Mouse (Mus musculus) embryonic facial prominence, embryonic 13.5 days (tissue): Measurements from ENCODE around the gene Tut7. TPM values are rescaled to one million over a fixed set of nuclear protein-coding genes. Genes with fewer than 3 reads are reported as not detected.
A peak's percentile ranks its signal among the peaks of the same experiment; 100 is the strongest.
"Not testable (repeated sequence)": the region's sequence is repeated elsewhere in the genome, so short reads cannot be mapped to it uniquely, and the experiment has no call there.

ENCODE experiments used
- ATAC-seq: fragments of 200-750 bp; cut with Nextera tagmentation; 2 replicates; pipeline ENCODE4 v1.8.0; 2017; ENCODE audit warnings: low read depth; ENCODE audit not compliant: insufficient number of reproducible peaks, insufficient read depth, low FRiP score, low TSS enrichment
- H3K27ac ChIP-seq: fragments of 300-500 bp; sonication (generic); 2 replicates; pipeline ENCODE4 v1.5.1; 2015; ENCODE audit warnings: moderate library complexity, mild to moderate bottlenecking, inconsistent platforms
- H3K27me3 ChIP-seq: fragments of 300-500 bp; sonication (generic); 2 replicates; pipeline ENCODE4 v1.6.1; 2015; ENCODE audit warnings: mild to moderate bottlenecking, inconsistent platforms
- H3K36me3 ChIP-seq: fragments of 300-500 bp; sonication (generic); 2 replicates; pipeline ENCODE4 v1.6.1; 2015; ENCODE audit warnings: mild to moderate bottlenecking, inconsistent platforms
- H3K4me1 ChIP-seq: fragments of 300-500 bp; sonication (generic); 2 replicates; pipeline ENCODE4 v1.6.1; 2015; ENCODE audit warnings: inconsistent platforms
- H3K4me2 ChIP-seq: fragments of 300-500 bp; sonication (generic); 2 replicates; pipeline ENCODE4 v1.6.1; 2015; ENCODE audit warnings: moderate library complexity, mild to moderate bottlenecking, inconsistent platforms
- H3K4me3 ChIP-seq: fragments of 300-500 bp; sonication (generic); 2 replicates; pipeline ENCODE4 v1.5.1; 2015; ENCODE audit warnings: mild to moderate bottlenecking, inconsistent platforms
- H3K9ac ChIP-seq: fragments of 300-500 bp; sonication (generic); 2 replicates; pipeline ENCODE4 v1.6.1; 2015; ENCODE audit warnings: mild to moderate bottlenecking, inconsistent platforms
- H3K9me3 ChIP-seq: fragments of 300-500 bp; sonication (generic); 2 replicates; pipeline ENCODE4 v1.6.1; 2016; ENCODE audit warnings: inconsistent platforms
- WGBS: fragments of 180-500 bp; shearing (Covaris S2); methylation state at CpG from one replicate; pipeline ENCODE4 v1.1.7; 2015; ENCODE audit warnings: mixed read lengths; 5-methylcytosine and 5-hydroxymethylcytosine counted together
- polyA plus RNA-seq: library from polyadenylated mRNA; unstranded; fragments of >200 nt; fragmentation: Nextera tagmentation; extraction: Ambion mirVana; gene quantifications from 2 replicates; pipeline ENCODE4 v1.2.1, GENCODE M21; 2015

Gene Tut7
- polyA plus RNA-seq, 1 experiment from 2014 or later, result 54.2 TPM

GRCm38 (mm10) chr13:59779744-59780264 lies 43.1 kb downstream of the Tut7 start:
- H3K27ac ChIP-seq, H3K9ac ChIP-seq, H3K4me2 ChIP-seq, H3K4me3 ChIP-seq, H3K4me1 ChIP-seq, ATAC-seq, H3K27me3 ChIP-seq, H3K9me3 ChIP-seq: not testable (repeated sequence)
- peaks cover 94% of the 10 kb centered on the region for H3K36me3 ChIP-seq
- 97% methylated on average over 1 of the region's 1 CpGs for WGBS

- Histone ChIP-seq H3K36me3 (peaks cover 91% of the 10 kb centered on the region), H3K9ac (no peak overlapping the region), H3K4me2 (no peak overlapping the region), H3K4me1 (no peaks in the 10 kb centered on the region), H3K27ac (no peak overlapping the region), H3K27me3 (no peaks in the 10 kb centered on the region), H3K9me3 (no peaks in the 10 kb centered on the region), H3K4me3 (no peak overlapping the region)
- no peak for ATAC-seq
- WGBS, result 87% methylated on average over 4 of the region's 4 CpGs
Observed at GRCm38 (mm10) chr13:59779213-59779612, 43.7 kb downstream of the Tut7 start.

DNA sequence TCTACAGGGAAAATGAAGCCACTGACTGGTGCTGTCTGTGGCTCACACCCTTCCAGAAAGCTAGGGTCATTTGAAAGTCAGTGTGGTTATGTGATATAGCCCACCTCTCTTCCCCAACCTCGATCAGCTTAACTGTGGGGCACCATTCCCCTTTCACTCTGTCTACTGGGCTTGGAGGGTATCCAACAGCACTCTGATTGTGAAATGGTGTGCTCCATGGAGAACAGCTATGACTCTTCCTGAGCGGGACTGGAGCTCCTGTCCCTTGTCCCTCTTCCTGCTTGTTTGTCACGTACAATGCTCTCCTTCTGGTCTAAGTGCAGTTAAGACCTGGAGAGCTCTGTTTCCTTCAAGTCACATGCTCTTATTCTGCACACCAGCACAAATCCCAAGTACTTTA lies 47.8 kb downstream of the Tut7 start:
- 86% methylated on average over 3 of the region's 3 CpGs for WGBS

GRCm38 (mm10) chr13:59771257-59771656 lies 51.7 kb downstream of the Tut7 start:
- Histone ChIP-seq H3K4me1 (peaks cover 39% of the 10 kb centered on the region), H3K36me3 (peaks cover 42% of the 10 kb centered on the region), H3K27me3 (no peaks in the 10 kb centered on the region), H3K27ac (peak overlapping the region; percentile 97), H3K9me3 (no peaks in the 10 kb centered on the region), H3K4me3 (no peak overlapping the region), H3K4me2 (0 out of 2 replicates have a peak overlapping the region, but pooled peaks have one; percentile 69), H3K9ac (no peak overlapping the region)
- WGBS, result 62% methylated on average over 9 of the region's 9 CpGs
- no peak for ATAC-seq

More for the DNA sequence above, 47.8 kb downstream of the Tut7 start:
- H3K4me1 ChIP-seq, result peaks cover 13% of the 10 kb centered on the region; the same call in 1 of the 2 replicates
- H3K4me3 ChIP-seq, result no peak overlapping the region
- peaks cover 73% of the 10 kb centered on the region for H3K36me3 ChIP-seq
- ATAC-seq, result no peak
- H3K9ac ChIP-seq, result no peak overlapping the region
- no peak overlapping the region for H3K27ac ChIP-seq
- no peaks in the 10 kb centered on the region for H3K9me3 ChIP-seq
- H3K4me2 ChIP-seq, result no peak overlapping the region
- no peaks in the 10 kb centered on the region for H3K27me3 ChIP-seq

- Histone ChIP-seq H3K9me3 (no peaks in the 10 kb centered on the region), H3K27ac (peak overlapping the region; percentile 97), H3K4me1 (peaks cover 42% of the 10 kb centered on the region), H3K27me3 (no peaks in the 10 kb centered on the region), H3K4me2 (peak overlapping the region; percentile 69), H3K4me3 (peak overlapping the region; percentile 72), H3K36me3 (peaks cover 38% of the 10 kb centered on the region), H3K9ac (peak overlapping the region; percentile 87; the same call in 1 of the 2 replicates)
- 69% methylated on average over 9 of the region's 9 CpGs for WGBS
- ATAC-seq, result no peak
Observed at GRCm38 (mm10) chr13:59770847-59771246, 52.1 kb downstream of the Tut7 start.

DNA sequence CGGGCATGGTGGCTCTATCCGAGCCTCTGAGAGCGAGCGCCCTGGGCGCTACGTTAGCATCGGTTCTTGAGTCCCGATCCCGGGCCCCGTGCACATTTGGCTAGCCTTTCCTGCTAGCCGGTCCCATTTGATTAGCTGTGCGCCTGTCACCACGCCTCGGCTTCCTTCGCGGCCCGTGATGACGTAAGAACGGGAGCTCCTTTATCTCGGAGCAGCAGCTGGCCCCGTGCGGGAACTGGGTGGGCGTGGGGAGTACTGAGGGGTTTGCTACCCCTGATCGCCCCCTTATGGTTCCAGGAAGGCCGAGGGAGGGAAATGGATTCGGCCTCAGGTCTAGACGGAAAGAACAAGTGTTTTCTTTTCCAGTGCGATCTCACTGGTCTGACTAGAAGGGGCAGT lies 52.8 kb downstream of the Tut7 start:
- Histone ChIP-seq H3K9ac (peak overlapping the region; percentile 87), H3K9me3 (no peaks in the 10 kb centered on the region), H3K4me3 (peak overlapping the region; percentile 72), H3K27ac (peak overlapping the region; percentile 97), H3K36me3 (peaks cover 35% of the 10 kb centered on the region), H3K4me1 (peaks cover 42% of the 10 kb centered on the region), H3K27me3 (no peaks in the 10 kb centered on the region), H3K4me2 (peak overlapping the region; percentile 69)
- 0% methylated on average over 28 of the region's 28 CpGs for WGBS
- ATAC-seq, result peak; percentile 83

- H3K4me3 ChIP-seq, result peak within 1 kb of the TSS; percentile 72
- no peaks in the 10 kb centered on the region for H3K27me3 ChIP-seq
- ATAC-seq, result peak; percentile 99
- H3K27ac ChIP-seq, result peak within 1 kb of the TSS; percentile 97
- H3K36me3 ChIP-seq, result peaks cover 29% of the 10 kb centered on the region
- peaks cover 42% of the 10 kb centered on the region for H3K4me1 ChIP-seq
- peak within 1 kb of the TSS; percentile 69 for H3K4me2 ChIP-seq
- H3K9ac ChIP-seq, result peak within 1 kb of the TSS; percentile 87
- WGBS, result under 1% methylated on average over 91 of the region's 91 CpGs
- H3K9me3 ChIP-seq, result no peaks in the 10 kb centered on the region
Observed at GRCm38 (mm10) chr13:59769296-59770163, 53.4 kb downstream of the Tut7 start, which contains the start of gene Isca1. Gene Isca1, minus strand, starts transcription at chr13:59769810.

GRCm38 (mm10) chr13:59768531-59768930 lies 54.4 kb downstream of the Tut7 start:
- H3K36me3 ChIP-seq, result peaks cover 22% of the 10 kb centered on the region
- H3K27me3 ChIP-seq, result no peaks in the 10 kb centered on the region
- H3K4me1 ChIP-seq, result peaks cover 42% of the 10 kb centered on the region
- ATAC-seq, result no peak
- H3K9ac ChIP-seq, result peak overlapping the region; percentile 87
- no peaks in the 10 kb centered on the region for H3K9me3 ChIP-seq
- peak overlapping the region; percentile 69 for H3K4me2 ChIP-seq
- H3K4me3 ChIP-seq, result peak overlapping the region; percentile 72
- WGBS, result 49% methylated on average over 13 of the region's 13 CpGs
- no peak overlapping the region for H3K27ac ChIP-seq

DNA sequence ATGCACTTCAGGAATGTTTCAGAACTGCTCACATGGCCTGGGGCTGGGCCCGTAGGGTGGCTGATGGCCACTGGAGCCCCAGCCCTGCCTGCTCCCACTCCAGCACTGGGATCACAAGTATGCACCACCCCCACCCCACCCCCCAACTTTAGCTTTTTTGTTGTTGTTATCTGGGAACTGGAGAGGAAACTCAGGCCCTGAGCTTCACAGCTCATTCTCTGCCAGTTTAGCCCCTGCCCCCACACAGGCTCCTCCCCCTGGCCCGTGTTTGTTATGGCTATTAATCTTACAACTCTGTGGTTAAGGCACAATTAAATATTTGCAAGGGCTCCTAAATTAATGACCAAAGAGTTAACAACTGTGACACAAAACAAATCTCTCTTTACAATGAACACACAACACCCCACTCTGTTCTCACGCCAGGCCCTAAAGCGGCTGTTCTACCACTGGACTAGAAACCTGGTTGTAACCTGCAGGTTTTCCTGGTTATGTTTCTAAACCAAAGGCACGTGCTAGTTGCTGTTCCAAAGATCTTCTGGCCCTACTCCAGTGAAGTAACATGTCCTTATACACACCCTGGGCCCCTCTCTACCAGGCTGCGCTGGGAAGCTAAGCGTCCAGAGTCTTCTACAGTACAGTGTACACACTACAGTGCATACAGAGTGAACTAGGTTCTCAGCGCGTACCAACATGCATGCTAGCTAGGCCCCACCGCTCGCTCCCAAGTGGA lies 56.0 kb downstream of the Tut7 start:
- Histone ChIP-seq H3K27me3 (no peaks in the 10 kb centered on the region), H3K9me3 (no peaks in the 10 kb centered on the region), H3K36me3 (peaks cover 21% of the 10 kb centered on the region), H3K27ac (peak overlapping the region; percentile 24; the same call in 1 of the 2 replicates), H3K9ac (0 out of 2 replicates have a peak overlapping the region, but pooled peaks have one; percentile 1), H3K4me2 (peak overlapping the region; percentile 69), H3K4me1 (peaks cover 42% of the 10 kb centered on the region), H3K4me3 (no peak overlapping the region)
- no peak for ATAC-seq
- WGBS, result 73% methylated on average over 11 of the region's 11 CpGs

DNA sequence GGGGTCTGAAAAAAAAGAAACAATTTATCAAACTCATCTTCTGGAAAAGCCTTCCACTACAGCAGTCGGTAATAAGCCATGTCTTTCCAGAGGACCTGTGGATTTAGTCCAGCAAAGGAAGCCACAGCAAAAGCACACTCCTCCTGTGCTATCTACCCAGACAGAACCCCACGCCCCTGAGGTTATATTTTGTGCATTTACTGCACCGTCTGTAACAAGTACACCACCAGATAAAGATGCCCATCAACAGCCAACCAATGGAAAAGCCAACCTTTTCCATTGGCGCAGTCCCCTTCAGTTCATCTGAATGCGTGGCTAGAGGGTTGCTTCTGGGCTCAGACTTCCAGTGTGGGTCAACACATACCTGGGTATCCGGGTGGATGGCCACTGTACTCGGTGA lies 60.2 kb downstream of the Tut7 start:
- no peaks in the 10 kb centered on the region for H3K27me3 ChIP-seq
- H3K27ac ChIP-seq, result no peak overlapping the region
- H3K4me3 ChIP-seq, result no peak overlapping the region
- no peak overlapping the region for H3K4me2 ChIP-seq
- 91% methylated on average over 7 of the region's 7 CpGs for WGBS
- H3K9ac ChIP-seq, result no peak overlapping the region
- H3K36me3 ChIP-seq, result peaks cover 54% of the 10 kb centered on the region
- H3K9me3 ChIP-seq, result no peaks in the 10 kb centered on the region
- no peak for ATAC-seq
- H3K4me1 ChIP-seq, result peaks cover 26% of the 10 kb centered on the region

- H3K27ac ChIP-seq, result no peak overlapping the region
- no peak overlapping the region for H3K4me2 ChIP-seq
- H3K4me3 ChIP-seq, result no peak overlapping the region
- H3K9ac ChIP-seq, result no peak overlapping the region
- H3K36me3 ChIP-seq, result peaks cover 68% of the 10 kb centered on the region
- no peaks in the 10 kb centered on the region for H3K27me3 ChIP-seq
- H3K9me3 ChIP-seq, result no peaks in the 10 kb centered on the region
- H3K4me1 ChIP-seq, result peaks cover 8% of the 10 kb centered on the region; the same call in 1 of the 2 replicates
- WGBS, result 92% methylated on average over 7 of the region's 7 CpGs
- ATAC-seq, result no peak
Observed at GRCm38 (mm10) chr13:59756906-59757305, 66.0 kb downstream of the Tut7 start.
